Mouse (Mus musculus): Measurements from ENCODE around the gene Dexi.

DNA sequence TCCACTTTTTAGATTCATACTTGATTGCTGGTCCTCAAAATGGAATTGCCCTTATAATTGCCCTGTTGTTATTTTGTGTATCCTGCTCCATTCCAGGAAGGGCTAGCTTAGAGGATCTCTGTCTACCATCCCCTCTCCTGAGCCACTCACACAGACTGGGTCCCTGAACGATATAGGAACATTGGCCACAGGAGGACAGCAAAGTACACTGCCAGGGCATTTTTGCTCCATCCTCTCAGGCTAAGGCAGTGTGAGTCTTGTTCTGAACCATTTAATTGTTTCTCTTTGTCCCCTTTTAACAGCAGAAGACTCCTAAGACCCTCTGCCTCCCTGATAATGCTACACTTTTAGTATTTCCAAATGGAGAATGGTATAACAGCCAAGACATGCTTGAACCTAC, 27.9 kb upstream of the Dexi start:
- TF ChIP-seq CTCF (IDR thresholded peaks at IDR 0.05; ENCODE audit: low read depth, low read length) = no peak
- no peak for TF ChIP-seq TAL1 (conservative IDR thresholded peaks at IDR 0.05; ENCODE audit: low read depth, low read length)
- TF ChIP-seq GATA1 (IDR thresholded peaks at IDR 0.05; ENCODE audit: borderline replicate concordance, low read length) = no peak
- TF ChIP-seq POLR2AphosphoS5 (IDR thresholded peaks at IDR 0.05; ENCODE audit: insufficient replicate concordance, low read depth, low read length) = no peak

Measured in G1E (cell line).